Mouse (Mus musculus): ENCODE results near the gene Prlr.

DNA sequence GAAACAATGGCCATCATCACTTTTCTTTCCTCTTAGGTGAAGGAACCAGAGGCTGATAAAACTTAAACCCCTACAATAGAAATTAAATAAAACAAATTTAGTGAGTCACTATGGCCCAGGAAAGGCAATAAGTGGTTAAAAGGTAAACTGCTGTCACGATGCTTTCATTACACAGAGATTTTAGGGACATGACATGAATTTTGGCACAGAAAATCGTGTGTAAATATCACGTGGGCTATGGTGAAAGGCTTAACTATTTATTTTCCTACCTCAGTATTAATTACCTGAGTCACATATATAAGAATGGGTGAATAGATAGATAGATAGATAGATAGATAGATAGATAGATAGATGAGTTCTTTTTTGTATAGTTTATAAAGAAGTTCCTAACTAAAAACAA lies 86.4 kb downstream of the Prlr start:
- TF ChIP-seq POLR2A (IDR thresholded peaks at IDR 0.05; ENCODE audit: borderline replicate concordance, insufficient read depth, low read length) = no peak
- TF ChIP-seq CTCF (IDR thresholded peaks at IDR 0.05; ENCODE audit: borderline replicate concordance, insufficient read depth, low read depth, low read length) = no peak

Measured in cerebellum, adult 2 months (tissue).